Mouse (Mus musculus) heart, postnatal 0 days (tissue): ENCODE results near the gene Dysf. TPM values are rescaled to one million over a fixed set of nuclear protein-coding genes. Genes with fewer than 3 reads are reported as not detected.
A peak's percentile ranks its signal among the peaks of the same experiment; 100 is the strongest.

Experiments used
- ATAC-seq: fragments of 200-750 bp; cut with Nextera tagmentation; 2 replicates; pipeline ENCODE4 v1.8.0; 2017; ENCODE audit warnings: low read depth, moderate number of reproducible peaks, moderate library complexity; ENCODE audit not compliant: insufficient read depth
- DNase-seq: peaks from one replicate; pipeline ENCODE4 v3.0.0-alpha.2; 2016; ENCODE audit warnings: low spot score
- H3K27ac ChIP-seq: fragments of 300-500 bp; sonication (generic); 2 replicates; pipeline ENCODE4 v1.5.1; 2014; ENCODE audit warnings: low read depth, mild to moderate bottlenecking
- H3K27me3 ChIP-seq: fragments of 300-500 bp; sonication (generic); 2 replicates; pipeline ENCODE4 v1.6.1; 2014; ENCODE audit warnings: low read length, mixed read lengths; ENCODE audit not compliant: control insufficient read depth, insufficient read depth
- H3K36me3 ChIP-seq: fragments of 300-500 bp; sonication (generic); replicated peaks from 2 replicates; pipeline ENCODE4 v1.6.1; 2014; ENCODE audit warnings: low read length, mixed read lengths; ENCODE audit not compliant: control insufficient read depth, insufficient read depth
- H3K4me1 ChIP-seq: fragments of 300-500 bp; sonication (generic); 2 replicates; pipeline ENCODE4 v1.6.1; 2014; ENCODE audit warnings: antibody characterized with exemption; ENCODE audit not compliant: control insufficient read depth, insufficient read depth
- H3K4me2 ChIP-seq: fragments of 300-500 bp; sonication (generic); 2 replicates; pipeline ENCODE4 v1.6.1; 2014; ENCODE audit warnings: low read depth, mild to moderate bottlenecking, low read length, moderate library complexity
- H3K4me3 ChIP-seq: fragments of 300-500 bp; sonication (generic); 2 replicates; pipeline ENCODE4 v1.5.1; 2014; ENCODE audit warnings: low read depth, low read length
- H3K9ac ChIP-seq: fragments of 300-500 bp; sonication (generic); replicated peaks from 2 replicates; pipeline ENCODE4 v1.6.1; 2014; ENCODE audit warnings: low read depth, low read length, mixed read lengths
- H3K9me3 ChIP-seq: fragments of 300-500 bp; sonication (generic); replicated peaks from 2 replicates; pipeline ENCODE4 v1.6.1; 2016; ENCODE audit warnings: low read length; ENCODE audit not compliant: control insufficient read depth
- CTCF ChIP-seq: IDR thresholded peaks from 2 replicates; pipeline ENCODE4 v1.5.1; 2016; ENCODE audit warnings: antibody characterized with exemption, control low read depth, low read depth
- EP300 ChIP-seq: IDR thresholded peaks from 2 replicates; pipeline ENCODE4 v1.6.1; 2016; ENCODE audit warnings: antibody characterized with exemption, low read depth
- WGBS: fragments of 180-500 bp; shearing (Covaris S2); extraction: QIAGEN DNeasy Blood & Tissue Kit; methylation state at CpG from one replicate; pipeline ENCODE4 v1.1.7; 2014; 5-methylcytosine and 5-hydroxymethylcytosine counted together
- polyA plus RNA-seq: library from polyadenylated mRNA; unstranded; fragments of >200 nt; fragmentation: Nextera tagmentation; extraction: Ambion mirVana; gene quantifications from 2 replicates; pipeline ENCODE4 v1.2.1, GENCODE M21; 2015
- total RNA-seq: library from RNA; depleted of rRNA; stranded (reverse); fragments of >200 nt; gene quantifications from 2 replicates; pipeline ENCODE4 v1.2.3, GENCODE M21; 2014; ENCODE audit warnings: low replicate concordance

Dysf gene
- total and polyA plus RNA-seq, 2 experiments from 2014 or later: 15.0 to 21.9 TPM

DNA sequence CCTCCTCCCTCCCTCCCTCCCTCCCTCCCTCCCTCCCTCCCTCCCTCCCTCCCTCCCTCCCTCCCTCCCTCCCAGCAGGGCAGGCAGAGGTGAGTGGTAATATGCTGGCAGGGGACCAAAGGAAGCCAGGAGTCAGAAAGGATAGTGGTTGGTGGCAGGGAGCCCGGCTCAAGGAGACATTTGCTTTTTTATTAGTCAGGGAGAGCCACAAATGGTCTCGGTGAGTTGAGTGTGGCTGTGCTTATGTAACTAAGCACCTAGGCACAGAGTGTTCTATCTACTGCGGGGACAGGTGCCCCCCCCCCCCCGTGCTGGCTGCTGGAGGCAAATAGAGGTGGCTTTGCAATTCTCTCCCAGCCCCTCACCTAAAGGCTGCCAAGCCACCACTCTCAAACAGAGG, 216.5 kb downstream of the Dysf start:
- TF ChIP-seq CTCF (no peak), EP300 (0 out of 2 replicates have a peak, but pooled peaks have one; percentile 26)

DNA sequence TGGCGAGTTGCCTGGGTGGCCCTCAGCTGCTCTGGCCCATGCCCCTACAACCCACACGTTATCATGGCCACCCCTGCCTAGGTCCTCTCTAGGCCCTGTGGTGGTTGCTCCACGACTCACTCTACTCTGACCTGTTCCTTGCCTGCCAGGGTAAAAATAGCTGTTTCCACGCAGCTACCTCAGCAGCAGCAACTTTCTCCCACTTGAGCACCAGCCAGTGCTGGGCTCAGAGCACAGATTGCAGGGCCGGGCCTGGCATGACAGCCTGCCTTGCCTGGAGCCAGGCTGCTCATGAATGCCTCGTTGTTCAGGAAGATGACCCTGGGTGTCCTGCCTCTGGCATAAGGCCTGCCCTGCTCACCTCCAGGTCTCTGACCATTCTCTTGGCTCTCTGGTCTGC, 217.2 kb downstream of the Dysf start:
- Histone ChIP-seq H3K9me3 (no peaks in the 10 kb centered on the region), H3K4me2 (0 out of 2 replicates have a peak overlapping the region, but pooled peaks have one; percentile 15), H3K36me3 (no peaks in the 10 kb centered on the region), H3K27ac (peak overlapping the region; percentile 94), H3K27me3 (no peaks in the 10 kb centered on the region), H3K4me1 (peaks cover 37% of the 10 kb centered on the region), H3K9ac (no peak overlapping the region), H3K4me3 (no peak overlapping the region)
- peak; percentile 87 for ATAC-seq
- 37% methylated on average over 6 of the region's 6 CpGs for WGBS
- TF ChIP-seq EP300 (no peak), CTCF (no peak)
- peak; percentile 85 for DNase-seq

More for the DNA sequence above, 216.5 kb downstream of the Dysf start:
- Histone ChIP-seq H3K27me3 (no peaks in the 10 kb centered on the region), H3K4me3 (no peak overlapping the region), H3K4me1 (peaks cover 37% of the 10 kb centered on the region), H3K27ac (peak overlapping the region; percentile 94), H3K4me2 (peak overlapping the region; percentile 15; the same call in 1 of the 2 replicates), H3K36me3 (no peaks in the 10 kb centered on the region), H3K9ac (no peak overlapping the region), H3K9me3 (no peaks in the 10 kb centered on the region)
- WGBS: 14% methylated on average over 4 of the region's 4 CpGs
- DNase-seq (peak; percentile 67), ATAC-seq (peak; percentile 65)

DNA sequence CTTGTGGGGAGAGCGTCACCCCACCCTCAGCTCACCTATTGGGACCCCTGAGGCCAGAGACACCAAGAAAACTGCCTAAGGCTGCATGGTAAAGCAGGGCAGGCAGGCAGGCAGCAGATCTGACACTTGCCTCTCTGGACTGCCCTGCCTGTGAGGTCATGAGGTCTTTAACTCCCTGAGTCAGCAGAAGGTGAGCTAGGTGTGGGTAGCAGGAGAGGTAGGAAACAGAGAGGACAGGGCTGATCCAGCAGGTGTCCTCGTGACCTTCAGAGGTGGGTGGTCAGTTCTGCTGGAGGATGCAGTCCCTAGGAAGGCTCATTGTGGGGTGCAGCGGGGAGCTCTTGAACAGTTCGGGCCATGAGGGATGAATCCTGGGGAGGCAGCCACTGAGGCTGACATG, 219.8 kb downstream of the Dysf start:
- ATAC-seq: no peak
- Histone ChIP-seq H3K4me3 (no peak overlapping the region), H3K27me3 (no peaks in the 10 kb centered on the region), H3K27ac (no peak overlapping the region), H3K9ac (peak overlapping the region; percentile 30; the same call in 1 of the 2 replicates), H3K36me3 (no peaks in the 10 kb centered on the region), H3K4me1 (peaks cover 41% of the 10 kb centered on the region), H3K4me2 (no peak overlapping the region), H3K9me3 (no peaks in the 10 kb centered on the region)
- TF ChIP-seq EP300: no peak
- TF ChIP-seq CTCF: no peak
- 90% methylated on average over 4 of the region's 4 CpGs for WGBS
- DNase-seq: no peak

- WGBS: 59% methylated on average over 5 of the region's 5 CpGs
- H3K4me2 ChIP-seq: no peak overlapping the region
- H3K36me3 ChIP-seq: no peaks in the 10 kb centered on the region
- TF ChIP-seq CTCF (no peak), EP300 (no peak)
- peaks cover 47% of the 10 kb centered on the region for H3K4me1 ChIP-seq
- H3K9ac ChIP-seq: no peak overlapping the region
- H3K4me3 ChIP-seq: no peak overlapping the region
- DNase-seq (no peak), ATAC-seq (no peak)
- H3K9me3 ChIP-seq: no peaks in the 10 kb centered on the region
- no peaks in the 10 kb centered on the region for H3K27me3 ChIP-seq
- no peak overlapping the region for H3K27ac ChIP-seq
Measured at GRCm38 (mm10) chr6:84228786-84229185, 220.4 kb downstream of the Dysf start.

GRCm38 (mm10) chr6:84229739-84230138, 221.3 kb downstream of the Dysf start:
- ATAC-seq (no peak), DNase-seq (no peak)
- no peaks in the 10 kb centered on the region for H3K9me3 ChIP-seq
- no peak overlapping the region for H3K4me2 ChIP-seq
- no peak overlapping the region for H3K4me3 ChIP-seq
- H3K27ac ChIP-seq: no peak overlapping the region
- H3K9ac ChIP-seq: no peak overlapping the region
- TF ChIP-seq CTCF (no peak), EP300 (no peak)
- peaks cover 47% of the 10 kb centered on the region for H3K4me1 ChIP-seq
- H3K36me3 ChIP-seq: no peaks in the 10 kb centered on the region
- WGBS: 70% methylated on average over 7 of the region's 7 CpGs
- no peaks in the 10 kb centered on the region for H3K27me3 ChIP-seq

- no peak for TF ChIP-seq CTCF
- no peak for TF ChIP-seq EP300
- H3K27ac ChIP-seq: no peak overlapping the region
- H3K9me3 ChIP-seq: no peaks in the 10 kb centered on the region
- WGBS: 63% methylated on average over 7 of the region's 7 CpGs
- no peak overlapping the region for H3K9ac ChIP-seq
- no peak overlapping the region for H3K4me3 ChIP-seq
- H3K4me1 ChIP-seq: peaks cover 34% of the 10 kb centered on the region
- H3K36me3 ChIP-seq: no peaks in the 10 kb centered on the region
- H3K4me2 ChIP-seq: no peak overlapping the region
- no peaks in the 10 kb centered on the region for H3K27me3 ChIP-seq
- DNase-seq: no peak
- no peak for ATAC-seq
Measured at GRCm38 (mm10) chr6:84231108-84231507, 222.7 kb downstream of the Dysf start.
